8 mouse cellular contexts compared by ENCODE assay signal in genomic region chr9:22469643-22470042, GRCm38 (mm10). TPM values are rescaled to one million over a fixed set of nuclear protein-coding genes. Genes with fewer than 3 reads are reported as not detected.
DNase-seq lines count a peak whose midpoint lies in the region; ATAC-seq lines count a peak whose summit lies in the region.

Rp9 (minus strand) TSS chr9:22469743.

- H3K27ac ChIP-seq in hindbrain, embryonic 16.5 days (ENCODE audit: low read depth, low read length): peak within 1 kb of the TSS; percentile 96
- H3K27ac ChIP-seq in macrophage: 0 out of 2 replicates have a peak within 1 kb of the TSS, but pooled peaks have one; percentile 27

- WGBS in hindbrain, embryonic 16.5 days: 92% methylated on average over 3 of the region's 3 CpGs
- 100% methylated on average over 3 of the region's 3 CpGs for WGBS in macrophage (ENCODE audit: missing documents)

- DNase-seq in frontal cortex, adult 2 months (ENCODE audit: extremely low spot score in 1 of 2, low spot score in 1 of 2): no peak
- no peak for DNase-seq in frontal cortex, postnatal 25 days (ENCODE audit: low spot score in 2 of 2)
- DNase-seq in adrenal gland, adult 2 months: no peak
- no peak for DNase-seq in gastrocnemius, adult 18-20 months (ENCODE audit: low spot score)
- no peak for DNase-seq in right cerebral cortex, postnatal 4 days
- no peak for DNase-seq in yolk sac, embryonic 10.5 days (ENCODE audit: low spot score)

- H3K27me3 ChIP-seq in hindbrain, embryonic 16.5 days (replicated peaks; ENCODE audit: control insufficient read depth, insufficient read depth, low read length): no peaks in the 10 kb centered on the region

- no peaks in the 10 kb centered on the region for H3K9me3 ChIP-seq in hindbrain, embryonic 16.5 days (ENCODE audit: control insufficient read depth, low read length)

- 0 out of 2 replicates have a peak, but pooled peaks cover 2% of the 10 kb centered on the region for H3K36me3 ChIP-seq in hindbrain, embryonic 16.5 days (ENCODE audit: control insufficient read depth, insufficient read depth, low read length)
- H3K36me3 ChIP-seq in macrophage (ENCODE audit: inconsistent target): no peaks in the 10 kb centered on the region

- H3K4me3 ChIP-seq in hindbrain, embryonic 16.5 days (ENCODE audit: low read length): peak within 1 kb of the TSS; percentile 94
- H3K4me3 ChIP-seq in macrophage (ENCODE audit: inconsistent target): peak within 1 kb of the TSS; percentile 27

- H3K4me2 ChIP-seq in hindbrain, embryonic 16.5 days (ENCODE audit: low read length): peak within 1 kb of the TSS; percentile 67

- peaks cover 3% of the 10 kb centered on the region; the same call in 1 of the 2 replicates for H3K4me1 ChIP-seq in hindbrain, embryonic 16.5 days (ENCODE audit: control insufficient read depth, insufficient read depth, low read depth, low read length)

- H3K79me2 ChIP-seq in macrophage (ENCODE audit: inconsistent target): peaks cover 28% of the 10 kb centered on the region

- ATAC-seq in hindbrain, embryonic 16.5 days: no peak

- peak within 1 kb of the TSS; percentile 98 for H3K9ac ChIP-seq in hindbrain, embryonic 16.5 days (ENCODE audit: low read depth, low read length)

RNA-seq across cellular contexts. Expression of gene Rp9, which starts in this region (rescaled TPM):
- 57.3 and 73.6 TPM in 2 replicates for polyA plus RNA-seq in frontal cortex, adult 2 months (2012; rRNA removed)
- 10 to 100 TPM; 34.2 to 39.0 TPM for total RNA-seq in adrenal gland, adult 2 months (2021)
- 96.1 and 145 TPM in 2 replicates for polyA plus RNA-seq in adrenal gland, adult 2 months (2012; rRNA removed)
- total RNA-seq in gastrocnemius, adult 18-20 months (2021): 10 to 100 TPM; 37.0 to 37.5 TPM
- 65.2 and 68.3 TPM in 2 replicates for polyA plus RNA-seq in hindbrain, embryonic 16.5 days (2015; fragmentation: Nextera tagmentation; extraction: Ambion mirVana)
- total RNA-seq in macrophage (2018; cell fraction: chromatin; rRNA removed): 10 to 100 TPM in 23 of 26 experiments, 1 to 10 TPM in 3; 7.2 to 44.0 (median 25.8) TPM
- 10 to 100 TPM; 24.2 to 53.3 (median 34.2) TPM for total RNA-seq in macrophage (2018; cell fraction: cytosol; rRNA removed)
- total RNA-seq in macrophage (2018; cell fraction: nucleus; rRNA removed): 10 to 100 TPM in 25 of 26 experiments, 1 to 10 TPM in 1; 8.0 to 47.5 (median 17.5) TPM
- polyA plus RNA-seq in macrophage (2018): 42.8 to 49.9 TPM (median 44.0 TPM) in 3 replicates
